Mouse (Mus musculus) ES-Bruce4 (cell line): Measurements from ENCODE around the gene Cela3b.

ENCODE experiments used
- CTCF ChIP-seq: IDR thresholded peaks from one replicate; pipeline ENCODE4 v1.8.1; 2011; ENCODE audit warnings: low read depth, low read length
- EP300 ChIP-seq: IDR thresholded peaks from 2 replicates; pipeline ENCODE4 v1.6.1; 2011; ENCODE audit warnings: low read depth, low read length; ENCODE audit not compliant: insufficient read depth

DNA sequence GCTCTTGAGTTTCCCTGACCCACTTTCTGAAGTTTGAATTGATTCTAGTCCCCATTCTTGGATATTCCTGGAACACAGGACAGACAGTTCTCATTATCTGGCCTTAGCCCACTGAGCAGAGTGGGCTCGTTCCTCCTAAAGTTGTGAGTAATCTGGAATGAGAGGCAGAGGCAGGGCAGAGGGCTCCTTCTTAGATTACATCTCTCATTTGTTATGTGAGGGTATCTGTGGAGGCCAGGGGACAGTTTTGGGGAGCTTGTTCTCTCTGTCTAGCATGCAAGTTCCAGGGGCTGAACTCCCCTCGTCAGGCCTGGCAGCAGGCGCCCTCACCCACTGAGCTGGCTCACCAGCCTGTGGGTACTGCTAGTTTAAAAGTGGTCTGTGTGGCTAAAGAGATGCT, 51.3 kb downstream of the Cela3b start:
- TF ChIP-seq CTCF (no peak), EP300 (no peak)
